Mouse (Mus musculus): Measurements from ENCODE around the gene S1pr5. TPM values are rescaled to one million over a fixed set of nuclear protein-coding genes. Genes with fewer than 3 reads are reported as not detected.
"Not testable (repeated sequence)": the region's sequence is repeated elsewhere in the genome, so short reads cannot be mapped to it uniquely, and the experiment has no call there.

S1pr5 gene
- total and polyA plus RNA-seq, 3 experiments = 0.04 to 0.08 TPM; not detected in 1

GRCm38 (mm10) chr9:21196521-21197433, 51.5 kb downstream of the S1pr5 start:
- no peak for TF ChIP-seq UBTF (IDR thresholded peaks at IDR 0.05; ENCODE audit: borderline replicate concordance, insufficient read depth, low read depth, low read length)
- TF ChIP-seq POLR2AphosphoS5 (IDR thresholded peaks at IDR 0.05; ENCODE audit: borderline replicate concordance, low read depth, low read length) = no peak
- TF ChIP-seq MAFK (IDR thresholded peaks at IDR 0.05; ENCODE audit: borderline replicate concordance, low read depth, low read length) = no peak
- TF ChIP-seq MAZ (IDR thresholded peaks at IDR 0.05; ENCODE audit: low read depth, low read length) = no peak
- no peak for TF ChIP-seq ZMIZ1 (IDR thresholded peaks at IDR 0.05; ENCODE audit: low read depth, low read length)
- TF ChIP-seq CHD2 (IDR thresholded peaks at IDR 0.05; ENCODE audit: low read length) = no peak
- TF ChIP-seq JUND (IDR thresholded peaks at IDR 0.05; ENCODE audit: low read depth, low read length) = no peak
- TF ChIP-seq MYB (IDR thresholded peaks at IDR 0.05; ENCODE audit: low read depth, low read length) = no peak
- TF ChIP-seq POLR2AphosphoS2 (IDR thresholded peaks at IDR 0.05; ENCODE audit: low read length) = no peak; the same call in 1 of the 2 replicates
- TF ChIP-seq NRF1 (IDR thresholded peaks at IDR 0.05; ENCODE audit: insufficient read depth, low read depth, low read length, poor library complexity, severe bottlenecking) = no peak
- no peak for TF ChIP-seq USF2 (IDR thresholded peaks at IDR 0.05; ENCODE audit: borderline replicate concordance in 1 of 2, insufficient read depth in 1 of 2, low read depth in 1 of 2, low read length in 2 of 2)
- no peak overlapping the region for H3K27ac ChIP-seq (ENCODE audit: control insufficient read depth, low read depth, low read length)

GRCm38 (mm10) chr9:21195736-21196505, 52.3 kb downstream of the S1pr5 start:
- not testable (repeated sequence) for H3K4me1 ChIP-seq (ENCODE audit: control insufficient read depth in 1 of 2, insufficient read depth in 2 of 2, low read length in 2 of 2); DNase-seq (ENCODE audit: low read depth, low spot score); H3K27ac ChIP-seq (ENCODE audit: control insufficient read depth, low read depth, low read length); H3K9ac ChIP-seq (ENCODE audit: control insufficient read depth, low read depth, low read length, poor library complexity, severe bottlenecking); H3K4me3 ChIP-seq (ENCODE audit: control insufficient read depth in 1 of 2, insufficient read depth in 1 of 2, low read depth in 2 of 2, low read length in 2 of 2); H3K27me3 ChIP-seq (ENCODE audit: control insufficient read depth in 1 of 2, insufficient read depth in 2 of 2, low read length in 2 of 2); H3K79me2 ChIP-seq (ENCODE audit: control insufficient read depth, insufficient read depth, low read length, poor library complexity); H3K9me3 ChIP-seq (replicated peaks; ENCODE audit: insufficient read depth, low read length)
- H3K36me3 ChIP-seq (ENCODE audit: control insufficient read depth in 1 of 2, insufficient read depth in 2 of 2, low read length in 2 of 2) = peaks cover 3 to 19% of the 10 kb centered on the region in 2 experiments

More at GRCm38 (mm10) chr9:21196521-21197433, 51.5 kb downstream of the S1pr5 start:
- H3K27me3 ChIP-seq (ENCODE audit: control insufficient read depth in 1 of 2, insufficient read depth in 2 of 2, low read length in 2 of 2) = no peaks in the 10 kb centered on the region
- DNase-seq (ENCODE audit: low read depth, low spot score) = no peak
- H3K36me3 ChIP-seq (ENCODE audit: control insufficient read depth in 1 of 2, insufficient read depth in 2 of 2, low read length in 2 of 2) = peaks cover 3 to 21% of the 10 kb centered on the region in 2 experiments
- no peak overlapping the region for H3K4me3 ChIP-seq (ENCODE audit: control insufficient read depth in 1 of 2, insufficient read depth in 1 of 2, low read depth in 2 of 2, low read length in 2 of 2)
- no peak overlapping the region for H3K9ac ChIP-seq (ENCODE audit: control insufficient read depth, low read depth, low read length, poor library complexity, severe bottlenecking)
- H3K4me1 ChIP-seq (ENCODE audit: control insufficient read depth in 1 of 2, insufficient read depth in 2 of 2, low read length in 2 of 2) = peaks cover 5 to 8% of the 10 kb centered on the region in 2 experiments
- H3K79me2 ChIP-seq (ENCODE audit: control insufficient read depth, insufficient read depth, low read length, poor library complexity) = no peaks in the 10 kb centered on the region
- no peaks in the 10 kb centered on the region for H3K9me3 ChIP-seq (replicated peaks; ENCODE audit: insufficient read depth, low read length)

Measured in MEL (cell line).